In the genomic region with DNA sequence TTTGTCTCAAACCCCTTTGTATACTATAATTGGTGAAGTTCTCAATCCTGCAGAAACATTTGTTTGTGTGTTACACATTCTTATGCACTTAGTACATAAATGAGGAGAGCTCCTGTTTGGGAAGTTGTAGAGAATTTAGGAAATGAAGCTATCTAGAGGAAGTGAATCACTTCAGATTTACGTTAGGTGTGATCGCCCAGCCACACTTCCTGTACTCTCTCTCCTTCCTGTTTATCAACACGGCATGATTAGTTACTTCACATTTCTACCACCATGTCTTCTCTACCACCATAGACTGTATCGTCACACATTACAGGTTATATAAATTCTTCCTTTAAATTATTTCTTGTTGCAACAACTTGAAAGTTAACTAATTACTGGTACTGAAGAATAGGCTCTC, we compare ENCODE assay signal across 21 mouse cellular contexts.
"Had no signal": no experiment of that assay in that cellular context is flagged by ENCODE, and none has a peak within 500 bp of the region (broad histone marks: within the 10 kb centered on the region; RNA-seq: fewer than 3 reads in every experiment).

No protein-coding gene starts in this region.

- DNase-seq: kidney, adult 2 months; kidney, postnatal 14 days; kidney, postnatal 4 days; left cerebral cortex, postnatal 4 days; lung, adult 2 months; lung, postnatal 14 days; lung, postnatal 4 days; thymus, adult 2 months; thymus, postnatal 14 days; thymus, postnatal 4 days had no signal

- H3K36me3 ChIP-seq: limb, embryonic 12.5 days; limb, embryonic 15.5 days; liver, embryonic 12.5 days; liver, embryonic 15.5 days; midbrain, embryonic 10.5 days; midbrain, embryonic 13.5 days; neural tube, embryonic 12.5 days; neural tube, embryonic 15.5 days had no signal

- H3K27me3 ChIP-seq: limb, embryonic 12.5 days; limb, embryonic 15.5 days; liver, embryonic 12.5 days; liver, embryonic 15.5 days; megakaryocyte, embryonic 14.5 days; midbrain, embryonic 13.5 days; neural tube, embryonic 12.5 days; neural tube, embryonic 15.5 days had no signal

- ATAC-seq: intestine, postnatal 0 days; liver, embryonic 12.5 days; midbrain, embryonic 13.5 days; midbrain, embryonic 16.5 days had no signal
